Mouse (Mus musculus) spleen, postnatal 10 days (tissue): ENCODE measurements at regions not wholly inside any gene's neighbourhood (a gene's known extent, or its start where the extent isn't known, plus 50 kb on each side); places are given as distances from the start of the nearest gene placed in this dataset.
A peak's percentile ranks its signal among the peaks of the same experiment; 100 is the strongest.

Experiments
- DNase-seq, 2 experiments: peaks; one replicate each; pipeline ENCODE4 v3.0.0; 2021 to 2022; ENCODE audit warnings: low spot score in 2 of 2

GRCm38 (mm10) chr13:71008216-71008615 lies 166.6 kb upstream of the Adamts16 start:
- DNase-seq, result peak in 1 of 2 experiments; percentile 14

DNA sequence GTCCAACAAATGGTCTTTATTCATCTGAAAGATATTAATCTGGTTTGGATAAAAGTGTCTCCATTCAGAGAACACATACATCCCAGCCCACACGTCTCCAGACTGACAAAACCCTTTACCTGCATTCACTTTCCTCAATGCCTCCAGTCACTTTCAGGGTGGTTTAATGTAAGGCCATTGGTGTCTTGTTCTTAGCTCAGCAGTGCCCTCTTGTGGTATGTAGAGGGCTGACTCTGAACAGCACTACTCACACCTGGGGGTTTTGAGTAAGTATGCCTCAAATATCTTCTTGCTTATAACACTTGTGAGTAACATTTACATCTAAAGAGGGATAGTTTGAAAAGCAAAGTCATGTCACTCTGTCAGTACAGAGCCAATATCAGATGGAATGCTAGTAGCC lies 164.5 kb upstream of the Adamts16 start:
- peak in 1 of 2 experiments; percentile 26 for DNase-seq

- DNase-seq, result no peak
These were observed 161.9 kb upstream of the Adamts16 start for GRCm38 (mm10) chr13:71003517-71003916.

DNA sequence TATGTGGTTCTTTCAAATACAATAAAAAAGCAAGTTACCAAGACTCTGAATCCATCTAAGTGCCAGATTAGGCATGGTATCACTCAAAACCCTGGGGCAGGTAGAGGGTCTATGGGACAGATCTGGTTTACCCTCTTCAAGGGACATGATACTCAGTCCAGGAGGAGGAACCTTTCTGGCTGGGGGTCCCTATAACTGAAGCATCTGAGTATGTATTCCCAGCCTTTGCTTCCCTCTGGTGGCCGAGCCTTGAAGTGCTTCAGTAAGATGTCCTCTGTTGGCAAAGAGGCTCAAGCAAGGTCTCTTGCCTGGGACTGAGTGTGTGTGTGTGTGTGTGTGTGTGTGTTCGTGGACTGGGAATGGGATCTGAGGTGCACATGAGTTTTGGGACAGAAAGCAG lies 159.7 kb upstream of the Adamts16 start:
- DNase-seq, result peak in 1 of 2 experiments; percentile 49

DNA sequence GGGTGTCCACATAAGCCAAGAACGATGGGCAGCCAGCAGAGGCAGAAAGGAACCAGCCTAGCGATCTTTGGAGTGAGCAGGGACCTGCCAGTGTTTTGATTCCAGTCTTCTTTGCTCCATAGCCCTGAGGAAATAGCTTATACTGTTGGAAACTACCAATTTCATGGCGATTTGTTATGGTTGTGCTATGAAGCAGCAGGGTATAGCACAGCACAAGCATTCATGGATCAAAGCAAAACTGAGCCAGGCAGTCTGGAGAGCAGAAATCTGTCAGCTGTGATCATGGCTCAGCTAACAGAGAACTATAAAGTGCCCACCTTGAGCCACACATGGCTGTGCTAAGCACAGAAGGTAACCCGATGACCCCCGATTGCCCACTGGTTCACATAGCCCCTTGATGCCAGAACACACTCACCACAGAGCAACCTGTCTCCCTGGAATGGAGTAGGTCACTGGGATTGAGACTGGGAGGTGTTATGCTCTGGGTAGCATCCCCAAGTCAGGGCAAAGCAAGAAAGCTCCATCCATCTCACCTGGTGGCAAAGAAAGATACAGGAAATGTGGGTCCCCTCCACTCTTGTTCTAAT lies 158.9 kb upstream of the Adamts16 start:
- DNase-seq, result no peak

- DNase-seq, result no peak
These were observed 151.9 kb upstream of the Adamts16 start for GRCm38 (mm10) chr13:70993522-70993921.

- no peak for DNase-seq
These were observed 148.5 kb upstream of the Adamts16 start for GRCm38 (mm10) chr13:70989999-70990645.

GRCm38 (mm10) chr13:70979344-70979743 lies 137.7 kb upstream of the Adamts16 start:
- DNase-seq, result no peak

DNA sequence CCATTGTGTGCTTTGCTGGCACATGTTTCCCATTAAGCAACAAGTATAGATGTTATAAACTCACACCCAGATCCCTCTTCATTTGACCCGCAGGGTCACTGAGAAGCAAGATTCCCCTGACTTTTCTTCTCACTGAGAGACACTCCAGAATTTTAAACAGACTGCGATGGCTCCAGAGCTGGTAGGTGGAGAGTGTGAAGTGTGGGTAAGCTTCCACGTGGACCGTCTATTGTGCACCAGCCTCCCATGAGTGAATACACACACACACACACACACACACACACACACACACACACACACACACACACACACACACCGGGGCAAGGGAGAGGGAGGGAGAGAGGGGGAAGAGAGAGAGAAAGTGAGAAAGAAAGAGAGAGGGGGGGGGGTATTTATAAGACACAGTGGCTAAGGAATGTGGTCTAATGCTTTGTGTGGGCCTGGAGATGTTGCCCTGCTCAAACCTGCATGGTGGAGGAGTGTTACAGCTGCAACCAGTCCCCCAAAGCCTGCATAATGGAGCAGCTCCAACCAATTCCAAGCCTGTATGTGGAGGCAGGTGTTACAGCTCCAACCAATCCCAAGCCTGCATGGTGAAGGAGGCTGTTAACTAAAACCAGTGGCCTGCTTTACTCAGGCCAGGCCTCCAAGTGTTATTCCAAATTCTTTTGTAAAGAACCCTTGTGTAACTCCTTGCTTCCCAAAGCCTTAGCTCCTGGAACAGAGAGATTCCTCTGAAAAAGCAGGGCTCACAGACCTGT lies 137.1 kb upstream of the Adamts16 start:
- DNase-seq, result no peak

DNA sequence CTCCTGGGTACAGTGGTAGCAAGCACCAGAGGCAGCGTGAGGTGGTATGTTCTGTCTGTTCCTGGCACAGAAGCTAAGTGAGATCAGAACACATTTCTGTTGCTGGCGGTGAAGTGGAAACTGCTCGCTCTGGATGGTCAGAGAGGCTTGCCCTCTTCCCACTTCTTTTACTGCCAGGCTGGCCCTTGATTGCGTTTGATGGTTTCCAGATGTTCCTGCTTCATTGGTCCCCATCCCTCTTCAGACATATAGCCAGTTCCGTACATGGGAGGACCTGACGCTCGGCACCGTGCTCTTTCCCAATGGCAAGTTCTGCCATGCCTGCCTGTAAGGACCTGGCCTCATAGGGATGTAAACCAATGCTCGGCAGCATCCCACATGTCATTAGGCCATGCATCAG lies 128.0 kb upstream of the Adamts16 start:
- DNase-seq, result no peak

DNA sequence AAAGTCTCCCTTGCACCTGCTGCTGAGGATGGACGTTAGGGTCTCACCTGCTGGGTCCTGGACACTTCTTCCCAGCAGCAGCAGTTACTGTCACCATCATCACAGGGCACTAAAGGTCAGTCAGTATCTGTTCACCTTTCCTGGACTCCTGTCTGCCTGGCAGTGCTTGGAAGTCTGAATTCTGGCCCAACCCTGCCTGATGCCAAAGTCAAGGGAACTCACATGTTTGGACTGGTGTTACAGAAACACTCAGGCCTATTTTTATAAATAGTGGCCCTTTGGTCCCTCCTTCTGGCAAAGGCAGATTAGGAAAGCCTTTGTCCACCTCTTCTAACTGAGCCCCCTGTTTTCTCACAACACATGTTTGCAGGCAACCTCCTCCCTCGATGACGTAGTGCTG lies 126.2 kb upstream of the Adamts16 start:
- no peak for DNase-seq

- no peak for DNase-seq
These were observed 121.8 kb upstream of the Adamts16 start for GRCm38 (mm10) chr13:70963384-70963783.

DNA sequence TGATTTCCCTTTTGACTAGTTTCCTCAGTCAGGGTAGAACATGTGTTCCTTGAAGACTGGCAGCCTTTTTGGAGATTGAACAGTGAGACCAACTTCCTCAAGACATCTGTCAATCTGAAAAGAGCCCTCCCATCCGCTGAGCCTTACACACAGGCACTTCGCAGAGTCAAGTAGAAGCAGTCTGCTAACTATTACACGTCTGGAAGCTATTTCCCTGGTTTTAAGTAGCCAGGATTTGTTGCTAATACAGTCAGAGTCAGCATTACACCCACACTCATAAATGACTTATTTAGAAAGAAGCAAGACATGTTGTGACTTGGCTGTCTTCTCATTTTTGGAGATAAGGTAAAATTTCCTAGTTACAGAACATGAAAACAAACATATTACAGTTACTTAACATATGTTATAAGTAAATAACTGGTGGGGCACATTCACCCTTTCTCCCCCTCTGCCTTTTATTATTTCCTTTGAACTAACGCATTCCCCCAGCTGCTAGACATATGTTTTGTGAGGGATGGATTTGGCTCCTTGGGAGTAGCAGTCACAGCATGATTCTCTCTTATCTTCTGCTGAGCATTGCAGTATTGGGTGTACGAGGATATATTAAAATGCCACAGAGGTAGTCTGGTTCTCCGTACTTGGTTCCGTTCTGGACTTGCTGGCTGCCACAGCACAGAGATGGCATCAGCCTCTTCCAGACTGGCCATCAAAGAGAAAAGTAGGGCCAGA lies 92.9 kb upstream of the Adamts16 start:
- DNase-seq, result no peak

DNA sequence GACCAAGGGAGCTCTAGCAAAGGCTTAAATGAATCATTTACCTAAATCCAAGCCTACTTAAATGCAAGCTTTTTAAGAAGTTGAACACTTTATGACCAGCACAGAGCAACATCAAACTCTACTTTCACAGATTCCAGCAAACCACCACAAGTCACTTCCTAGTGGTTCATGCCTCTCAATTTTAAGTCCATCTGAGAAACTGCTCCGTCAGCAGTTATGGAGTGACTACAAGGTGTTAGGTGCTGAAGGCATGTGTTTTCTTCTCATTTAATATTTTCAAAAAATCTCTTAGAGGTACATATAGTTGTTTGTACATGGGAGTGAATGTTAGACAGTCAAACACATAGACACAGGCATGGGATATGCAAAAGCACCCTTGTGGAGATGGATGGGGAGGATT lies 72.2 kb upstream of the Adamts16 start:
- no peak for DNase-seq

DNA sequence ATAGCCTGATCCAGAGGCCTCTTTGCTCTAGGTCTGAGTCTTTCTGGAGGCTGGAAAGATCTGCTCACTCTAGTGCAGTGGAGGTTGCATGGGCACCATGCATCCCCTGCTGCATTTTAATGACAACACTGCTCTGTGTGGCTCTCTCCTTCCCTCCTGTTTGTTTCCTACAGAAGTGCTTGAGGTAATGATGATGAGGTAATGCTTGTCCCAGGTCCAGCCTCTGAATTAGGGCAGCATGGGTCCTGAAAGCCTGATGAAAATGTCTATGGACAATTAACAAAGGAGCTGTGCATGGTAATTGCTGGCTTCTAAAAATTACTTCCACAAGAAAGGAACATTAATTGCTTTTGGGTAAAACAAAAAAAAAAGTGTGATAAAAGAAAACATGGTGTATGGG lies 69.3 kb upstream of the Adamts16 start:
- no peak for DNase-seq

GRCm38 (mm10) chr13:70904834-70905233 lies 63.2 kb upstream of the Adamts16 start:
- DNase-seq, result no peak

DNA sequence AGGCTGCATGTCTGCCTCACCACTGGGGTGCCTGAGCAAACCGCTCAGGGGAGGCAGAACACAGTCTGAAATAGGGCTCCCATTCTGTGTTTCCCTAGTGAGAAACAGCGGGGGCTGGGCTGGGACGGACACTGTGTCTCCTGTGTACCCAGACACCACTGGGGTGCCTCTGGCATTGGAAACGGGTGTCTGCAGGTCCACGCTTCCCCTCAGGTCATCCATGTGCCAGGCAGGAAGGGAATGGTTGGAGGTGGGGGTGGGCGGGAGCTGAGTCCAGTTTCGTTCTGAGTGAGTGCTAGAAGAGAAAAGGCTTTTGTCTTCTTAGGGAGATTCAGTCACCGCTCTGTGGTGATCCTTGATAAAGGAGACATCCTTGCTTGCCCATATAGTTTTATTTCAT lies 62.2 kb upstream of the Adamts16 start:
- DNase-seq, result no peak

- no peak for DNase-seq
These were observed 61.5 kb upstream of the Adamts16 start for GRCm38 (mm10) chr13:70903150-70903549.

GRCm38 (mm10) chr13:70902727-70903126 lies 61.1 kb upstream of the Adamts16 start:
- no peak for DNase-seq

GRCm38 (mm10) chr13:70891634-70892033 lies 50.0 kb upstream of the Adamts16 start:
- no peak for DNase-seq
